Mouse (Mus musculus) C2C12 (cell line): ENCODE results near the gene Pdcd1lg2. TPM values are rescaled to one million over a fixed set of nuclear protein-coding genes. Genes with fewer than 3 reads are reported as not detected.

Experiments used
- H3K27me3 ChIP-seq: one replicate; pipeline ENCODE4 v1.6.1; 2011; ENCODE audit not compliant: control insufficient read depth, insufficient read depth, insufficient read length
- H3K36me3 ChIP-seq: one replicate; pipeline ENCODE4 v1.6.1; 2011; ENCODE audit not compliant: control insufficient read depth, insufficient read depth
- H3K4me3 ChIP-seq: one replicate; pipeline ENCODE4 v1.5.1; 2011; ENCODE audit warnings: mild to moderate bottlenecking, control low read depth; ENCODE audit not compliant: poor library complexity, insufficient read depth, severe bottlenecking
- H3K79me2 ChIP-seq: one replicate; pipeline ENCODE4 v1.6.1; 2011; ENCODE audit not compliant: control insufficient read depth, insufficient read depth
- H3K79me3 ChIP-seq: one replicate; pipeline ENCODE4 v1.6.1; 2011; ENCODE audit warnings: low read depth, control low read depth
- H3ac ChIP-seq: one replicate; pipeline ENCODE3; 2011; ENCODE audit warnings: low read depth; ENCODE audit not compliant: control insufficient read depth, insufficient read length
- CEBPB ChIP-seq: IDR thresholded peaks from one replicate; pipeline ENCODE4 v1.6.1; 2011; ENCODE audit warnings: low read depth, mild to moderate bottlenecking, control low read depth, moderate library complexity
- CTCF ChIP-seq: IDR thresholded peaks from one replicate; pipeline ENCODE4 v1.5.1; 2011; ENCODE audit not compliant: control insufficient read depth, insufficient read depth, insufficient read length
- FOSL1 ChIP-seq: IDR thresholded peaks from one replicate; pipeline ENCODE4 v1.8.0; 2011; ENCODE audit warnings: mild to moderate bottlenecking, low read length; ENCODE audit not compliant: poor library complexity, insufficient read depth, severe bottlenecking
- MAX ChIP-seq: IDR thresholded peaks from one replicate; pipeline ENCODE4 v1.6.1; 2011; ENCODE audit warnings: mild to moderate bottlenecking, control low read depth
- MYOD1 ChIP-seq: IDR thresholded peaks from one replicate; pipeline ENCODE4 v1.6.1; 2011; ENCODE audit warnings: low read depth; ENCODE audit not compliant: control insufficient read depth, insufficient read length
- MYOG ChIP-seq: IDR thresholded peaks from one replicate; pipeline ENCODE4 v1.6.1; 2011; ENCODE audit not compliant: control insufficient read depth, insufficient read length; ENCODE audit errors: extremely low read depth
- USF1 ChIP-seq: IDR thresholded peaks from one replicate; pipeline ENCODE4 v1.6.1; 2011; ENCODE audit warnings: low read depth, mild to moderate bottlenecking, control low read depth, moderate library complexity
- polyA plus RNA-seq: library from polyadenylated mRNA; unstranded; fragments of >200 nt; fragmentation: generic; extraction: Trizol; gene quantifications from one replicate; pipeline ENCODE4 v1.2.1, GENCODE M21; 2012; ENCODE audit warnings: missing spikeins

The Pdcd1lg2 gene
- polyA plus RNA-seq, 1 experiment, result not detected

GRCm38 (mm10) chr19:29370545-29371283 is 40.0 kb upstream of the Pdcd1lg2 start:
- Histone ChIP-seq H3K4me3 (no peak overlapping the region), H3K36me3 (no peaks in the 10 kb centered on the region), H3K27me3 (no peaks in the 10 kb centered on the region), H3K79me2 (no peaks in the 10 kb centered on the region), H3K79me3 (no peaks in the 10 kb centered on the region), H3ac (no peak overlapping the region)
- TF ChIP-seq CEBPB (no peak), FOSL1 (no peak), USF1 (no peak)

GRCm38 (mm10) chr19:29371284-29372081 is 39.2 kb upstream of the Pdcd1lg2 start:
- Histone ChIP-seq H3K79me2 (no peaks in the 10 kb centered on the region), H3K27me3 (no peaks in the 10 kb centered on the region), H3K79me3 (no peaks in the 10 kb centered on the region), H3K36me3 (no peaks in the 10 kb centered on the region), H3ac (no peak overlapping the region), H3K4me3 (no peak overlapping the region)
- TF ChIP-seq USF1 (no peak), CTCF (no peak), CEBPB (no peak), MAX (no peak), MYOG (no peak), FOSL1 (no peak), MYOD1 (no peak)

- H3K79me3 ChIP-seq, result no peaks in the 10 kb centered on the region
- H3K79me2 ChIP-seq, result no peaks in the 10 kb centered on the region
- H3K36me3 ChIP-seq, result no peaks in the 10 kb centered on the region
- TF ChIP-seq USF1, result no peak
- TF ChIP-seq MYOG, result no peak
- TF ChIP-seq MYOD1, result no peak
- TF ChIP-seq MAX, result no peak
- no peak for TF ChIP-seq CEBPB
- no peak for TF ChIP-seq FOSL1
- no peak for TF ChIP-seq CTCF
- H3K4me3 ChIP-seq, result no peak overlapping the region
- no peak overlapping the region for H3ac ChIP-seq
- no peaks in the 10 kb centered on the region for H3K27me3 ChIP-seq
These were observed 38.6 kb upstream of the Pdcd1lg2 start for GRCm38 (mm10) chr19:29372138-29372537.

GRCm38 (mm10) chr19:29372621-29373020 is 38.1 kb upstream of the Pdcd1lg2 start:
- no peaks in the 10 kb centered on the region for H3K36me3 ChIP-seq
- H3K4me3 ChIP-seq, result no peak overlapping the region
- no peaks in the 10 kb centered on the region for H3K79me2 ChIP-seq
- no peak overlapping the region for H3ac ChIP-seq
- no peaks in the 10 kb centered on the region for H3K27me3 ChIP-seq
- TF ChIP-seq CEBPB (no peak), USF1 (no peak), FOSL1 (no peak), MYOG (no peak), MYOD1 (no peak), MAX (no peak), CTCF (no peak)
- H3K79me3 ChIP-seq, result no peaks in the 10 kb centered on the region

- Histone ChIP-seq H3K79me2 (no peaks in the 10 kb centered on the region), H3K4me3 (no peak overlapping the region), H3ac (no peak overlapping the region), H3K79me3 (no peaks in the 10 kb centered on the region), H3K27me3 (no peaks in the 10 kb centered on the region), H3K36me3 (no peaks in the 10 kb centered on the region)
- TF ChIP-seq CTCF (no peak), FOSL1 (no peak), MYOG (no peak), MYOD1 (no peak), CEBPB (no peak), MAX (no peak), USF1 (no peak)
These were observed 37.3 kb upstream of the Pdcd1lg2 start for GRCm38 (mm10) chr19:29373438-29373837.
